Comparison of ENCODE assay signal across 25 mouse cellular contexts in genomic region chr16:92142426-92143012, GRCm38 (mm10).
DNase-seq lines count a peak whose midpoint lies in the region; ATAC-seq lines count a peak whose summit lies in the region.
"Had no signal": no experiment of that assay in that cellular context is flagged by ENCODE, and none has a peak within 500 bp of the region (broad histone marks: within the 10 kb centered on the region; RNA-seq: fewer than 3 reads in every experiment).

No protein-coding gene starts in this region.

- H3K4me1 ChIP-seq in midbrain, embryonic 11.5 days (ENCODE audit: control insufficient read depth, insufficient read depth, low read length) = peaks cover 11% of the 10 kb centered on the region
- H3K4me1 ChIP-seq in midbrain, embryonic 15.5 days = peaks cover 4% of the 10 kb centered on the region; the same call in 1 of the 2 replicates
- H3K4me1 ChIP-seq in forebrain, embryonic 12.5 days = peaks cover 39% of the 10 kb centered on the region
- peaks cover 16% of the 10 kb centered on the region for H3K4me1 ChIP-seq in forebrain, embryonic 15.5 days
- H3K4me1 ChIP-seq: lung, embryonic 15.5 days had no signal

- peak; percentile 82 for DNase-seq in midbrain, embryonic 11.5 days (ENCODE audit: low spot score, missing footprints)
- DNase-seq in retina, postnatal 1 day = peak; percentile 82
- DNase-seq in lung, adult 18-20 months = no peak
- DNase-seq: adrenal gland, adult 8-10 months; cerebellum, adult 2 months; cerebellum, postnatal 25 days; heart, postnatal 36 days; kidney, adult 2 months; lung, postnatal 36 days; right cerebral cortex, postnatal 25 days; spleen, adult 18-20 months; thymus, postnatal 14 days had no signal

- 67% methylated on average over 9 of the region's 9 CpGs for WGBS in midbrain, embryonic 11.5 days
- 44% methylated on average over 9 of the region's 9 CpGs for WGBS in midbrain, embryonic 15.5 days
- 11% methylated on average over 9 of the region's 9 CpGs for WGBS in forebrain, embryonic 12.5 days
- WGBS in forebrain, embryonic 15.5 days = 6% methylated on average over 9 of the region's 9 CpGs

- H3K27me3 ChIP-seq in midbrain, embryonic 11.5 days (ENCODE audit: control insufficient read depth, insufficient read depth, low read length) = no peaks in the 10 kb centered on the region
- H3K27me3 ChIP-seq in midbrain, embryonic 15.5 days (replicated peaks) = no peaks in the 10 kb centered on the region
- H3K27me3 ChIP-seq in forebrain, embryonic 12.5 days = peaks cover 16% of the 10 kb centered on the region
- H3K27me3 ChIP-seq in forebrain, embryonic 15.5 days = no peaks in the 10 kb centered on the region
- H3K27me3 ChIP-seq: embryonic facial prominence, embryonic 12.5 days; heart, embryonic 15.5 days; limb, embryonic 15.5 days; lung, embryonic 15.5 days had no signal

- H3K4me3 ChIP-seq in midbrain, embryonic 11.5 days (ENCODE audit: low read depth, low read length) = no peak overlapping the region
- H3K4me3 ChIP-seq in midbrain, embryonic 15.5 days = no peak overlapping the region
- H3K4me3 ChIP-seq in forebrain, embryonic 12.5 days (replicated peaks) = no peak overlapping the region
- no peak overlapping the region for H3K4me3 ChIP-seq in forebrain, embryonic 15.5 days
- H3K4me3 ChIP-seq: embryonic facial prominence, embryonic 12.5 days; heart, embryonic 15.5 days; left cerebral cortex, adult 2 months; limb, embryonic 15.5 days; lung, embryonic 15.5 days had no signal

- no peak overlapping the region for H3K9ac ChIP-seq in midbrain, embryonic 11.5 days (ENCODE audit: low read length)
- H3K9ac ChIP-seq in midbrain, embryonic 15.5 days = no peak overlapping the region
- H3K9ac ChIP-seq in forebrain, embryonic 12.5 days = no peak overlapping the region
- no peak overlapping the region for H3K9ac ChIP-seq in forebrain, embryonic 15.5 days (replicated peaks)
- H3K9ac ChIP-seq: embryonic facial prominence, embryonic 12.5 days; heart, embryonic 15.5 days; limb, embryonic 15.5 days; liver, embryonic 14.5 days; lung, embryonic 15.5 days had no signal

- H3K36me3 ChIP-seq in midbrain, embryonic 11.5 days (ENCODE audit: control insufficient read depth, insufficient read depth, low read length) = no peaks in the 10 kb centered on the region
- H3K36me3 ChIP-seq in midbrain, embryonic 15.5 days (replicated peaks) = no peaks in the 10 kb centered on the region
- H3K36me3 ChIP-seq in forebrain, embryonic 12.5 days (replicated peaks) = no peaks in the 10 kb centered on the region
- H3K36me3 ChIP-seq in forebrain, embryonic 15.5 days = no peaks in the 10 kb centered on the region
- H3K36me3 ChIP-seq: embryonic facial prominence, embryonic 12.5 days; heart, embryonic 15.5 days; limb, embryonic 15.5 days; lung, embryonic 15.5 days had no signal

- H3K27ac ChIP-seq in midbrain, embryonic 11.5 days (ENCODE audit: low read depth, low read length) = no peak overlapping the region
- no peak overlapping the region for H3K27ac ChIP-seq in midbrain, embryonic 15.5 days
- peak overlapping the region; percentile 63 for H3K27ac ChIP-seq in forebrain, embryonic 12.5 days
- 0 out of 2 replicates have a peak overlapping the region, but pooled peaks have one; percentile 15 for H3K27ac ChIP-seq in forebrain, embryonic 15.5 days (replicated peaks)
- H3K27ac ChIP-seq: embryonic facial prominence, embryonic 12.5 days; heart, embryonic 15.5 days; kidney, postnatal 0 days; left cerebral cortex, adult 2 months; limb, embryonic 15.5 days; liver, embryonic 14.5 days; lung, embryonic 15.5 days had no signal

- ATAC-seq in midbrain, embryonic 11.5 days (ENCODE audit: low FRiP score) = no peak
- no peak for ATAC-seq in midbrain, embryonic 15.5 days (replicated peaks)
- ATAC-seq in forebrain, embryonic 12.5 days (ENCODE audit: low FRiP score) = peak; percentile 70
- no peak for ATAC-seq in forebrain, embryonic 15.5 days (replicated peaks)
- ATAC-seq in megakaryocyte progenitor cell, adult 5-6 weeks (replicated peaks; ENCODE audit: poor library complexity) = no peak
- ATAC-seq: activated CD4-positive, CD25-positive, alpha-beta regulatory T cell, adult 4 months; inflammation-experienced regulatory T-cells, adult 6 months had no signal

- no peak overlapping the region for H3K4me2 ChIP-seq in midbrain, embryonic 11.5 days
- H3K4me2 ChIP-seq in midbrain, embryonic 15.5 days = no peak overlapping the region
- no peak overlapping the region for H3K4me2 ChIP-seq in forebrain, embryonic 12.5 days
- H3K4me2 ChIP-seq in forebrain, embryonic 15.5 days (replicated peaks) = no peak overlapping the region
- H3K4me2 ChIP-seq: embryonic facial prominence, embryonic 12.5 days; heart, embryonic 15.5 days; limb, embryonic 15.5 days; lung, embryonic 15.5 days had no signal

- no peaks in the 10 kb centered on the region for H3K9me3 ChIP-seq in midbrain, embryonic 11.5 days (ENCODE audit: control insufficient read depth, low read length)
- H3K9me3 ChIP-seq in midbrain, embryonic 15.5 days = no peaks in the 10 kb centered on the region
- H3K9me3 ChIP-seq in forebrain, embryonic 12.5 days = no peaks in the 10 kb centered on the region
- no peaks in the 10 kb centered on the region for H3K9me3 ChIP-seq in forebrain, embryonic 15.5 days
- H3K9me3 ChIP-seq: embryonic facial prominence, embryonic 12.5 days; heart, embryonic 15.5 days; limb, embryonic 15.5 days; lung, embryonic 15.5 days had no signal

Comparison
In these comparisons a context has a peak if more than half of its experiments do, and no peak if none do; other contexts are left out.
1. DNase-seq: peak in midbrain, embryonic 11.5 days (single experiment) and retina, postnatal 1 day (single experiment); none in lung, adult 18-20 months (0 of 2).
2. H3K27ac ChIP-seq: peak in forebrain, embryonic 12.5 days (single experiment) and forebrain, embryonic 15.5 days (single experiment); none in midbrain, embryonic 11.5 days (single experiment) and midbrain, embryonic 15.5 days (single experiment).